Mouse (Mus musculus) telencephalon, adult 2 months (tissue): Measurements from ENCODE around the gene Fam184a.

Experiments used
- DNase-seq: peaks from one replicate; pipeline ENCODE4 v3.0.0-alpha.2; 2011; ENCODE audit warnings: low read depth, low spot score

Fam184a gene

DNA sequence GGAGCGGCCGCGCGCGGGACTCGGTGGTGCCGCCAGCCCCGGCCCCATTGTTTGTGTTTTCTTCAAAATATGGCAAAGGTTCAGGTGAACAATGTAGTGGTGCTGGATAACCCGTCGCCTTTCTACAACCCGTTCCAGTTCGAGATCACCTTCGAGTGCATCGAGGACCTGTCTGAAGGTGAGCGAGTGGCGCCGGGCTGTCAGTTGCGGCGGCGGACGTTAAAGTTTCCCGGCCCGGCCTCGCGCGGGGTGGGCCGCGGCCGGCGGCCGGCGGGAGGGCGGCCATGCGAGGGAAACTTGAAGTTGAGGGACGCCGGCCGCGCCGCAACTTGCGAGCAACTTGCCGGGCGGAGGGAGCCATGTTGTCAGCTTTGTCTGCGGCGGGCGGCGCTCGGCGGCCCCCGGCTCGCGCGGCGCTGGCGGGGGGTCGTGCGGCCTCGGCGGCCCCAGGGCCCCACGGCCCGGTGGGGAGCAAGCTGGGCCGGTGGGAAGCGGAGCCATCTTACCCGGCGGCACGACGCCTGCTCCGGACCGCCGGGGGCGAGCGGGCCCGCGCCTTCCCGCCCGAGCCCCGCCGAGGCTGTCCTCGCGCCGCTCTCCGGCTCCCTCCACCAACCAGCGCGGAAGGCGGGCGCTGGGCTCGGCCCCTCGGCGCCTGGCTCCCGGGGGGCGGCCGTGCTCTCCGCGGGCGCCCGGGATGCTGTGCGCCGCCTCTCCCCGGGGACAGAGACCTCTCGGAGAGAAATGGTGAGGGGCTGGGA is 153.6 kb downstream of the Fam184a start:
- DNase-seq, result no peak

DNA sequence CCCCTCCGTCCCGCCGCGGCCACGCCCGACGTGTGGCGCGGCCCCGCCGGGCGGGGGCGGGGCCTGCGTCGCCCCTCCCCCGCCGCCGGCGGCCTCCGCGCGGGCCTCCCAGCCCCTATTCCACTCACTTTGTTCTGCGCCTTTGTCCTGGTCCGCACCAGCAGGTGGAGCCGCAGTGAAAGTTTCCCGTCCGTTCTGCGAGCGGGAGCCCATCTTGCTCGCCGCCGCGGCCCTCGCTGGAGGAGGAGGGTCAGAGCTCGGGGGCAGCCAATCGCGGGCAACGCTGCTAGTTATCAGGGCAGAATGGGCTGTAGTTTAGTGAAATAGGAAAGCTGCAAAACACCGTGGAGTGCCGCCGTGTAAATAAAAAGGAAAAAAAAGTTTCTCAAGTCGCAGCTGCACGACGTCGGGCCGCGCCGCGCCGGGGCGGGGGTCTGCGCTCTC is 154.2 kb downstream of the Fam184a start, which contains the start of gene Asf1a:
Gene Asf1a, plus strand, starts transcription at position 81 of the 444 bp plus-strand sequence.
- DNase-seq, result peak; percentile 97

DNA sequence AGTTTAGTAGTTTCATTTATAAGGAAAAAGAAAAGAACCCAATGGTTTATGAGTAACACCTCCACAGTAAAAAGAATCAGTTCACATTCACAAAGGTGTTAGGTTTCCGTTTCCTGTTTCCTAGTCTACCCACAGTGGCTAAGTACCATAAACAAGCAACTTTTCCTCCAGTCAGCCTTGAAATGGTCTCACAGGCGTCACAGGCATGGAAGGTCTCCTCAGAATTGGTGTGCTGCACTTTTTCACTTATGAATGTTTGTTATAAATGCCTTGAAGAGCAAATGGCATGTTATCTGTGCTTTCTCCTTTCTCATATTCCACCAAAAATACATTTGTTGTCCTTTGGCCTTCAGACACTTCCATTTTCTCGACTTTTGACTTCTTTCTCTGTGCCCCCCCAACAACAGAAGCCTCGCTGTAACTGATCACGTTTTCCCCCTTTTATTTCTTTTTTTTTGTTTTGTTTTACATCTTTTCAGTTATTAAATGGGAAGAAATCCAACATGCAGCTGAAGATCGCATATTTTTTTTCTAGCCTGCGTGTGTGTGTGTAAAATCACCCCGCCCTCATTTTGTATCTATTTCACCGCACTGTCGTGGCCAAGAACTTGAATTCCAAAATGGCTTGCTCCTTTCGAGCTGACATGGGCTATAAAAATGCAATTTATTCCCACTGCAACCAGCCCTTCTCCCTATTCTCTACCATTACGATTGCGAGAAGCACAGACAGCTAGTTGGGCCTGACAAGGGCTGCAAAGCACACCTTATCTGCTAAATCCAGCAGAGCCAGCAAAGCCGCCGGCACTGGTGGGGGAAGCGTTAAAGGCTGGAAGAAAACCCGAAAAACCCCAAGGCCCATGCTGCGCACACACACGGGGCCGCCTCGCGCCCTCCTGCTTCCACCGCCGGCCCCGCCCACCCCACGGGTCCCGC is 154.9 kb downstream of the Fam184a start:
- no peak for DNase-seq

DNA sequence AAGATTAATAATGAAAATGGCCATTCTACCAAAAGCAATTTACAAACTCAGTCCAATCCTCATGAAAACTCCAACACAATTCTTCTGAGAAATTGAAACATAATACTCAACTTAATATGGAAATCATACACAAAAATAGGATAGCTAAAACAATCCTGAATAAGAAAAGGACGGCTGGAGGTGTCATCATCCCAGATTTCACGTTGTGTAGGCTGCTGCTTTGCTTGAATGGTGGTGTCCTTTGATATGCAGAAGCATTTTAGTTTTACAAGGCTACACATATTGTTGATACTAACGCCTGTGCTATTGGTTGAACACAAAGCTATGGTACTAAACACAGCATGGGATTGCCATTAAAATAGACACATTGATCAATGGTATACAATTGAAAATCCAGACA is 165.1 kb downstream of the Fam184a start:
- no peak for DNase-seq
